Mouse (Mus musculus) T-helper 1 cell (primary cell): ENCODE data around the gene Bicral.
"Not testable (repeated sequence)": the region's sequence is repeated elsewhere in the genome, so short reads cannot be mapped to it uniquely, and the experiment has no call there.

Experiments used
- in situ Hi-C: fragments of 300-600 bp; cut with MboI, MseI; formaldehyde crosslinking; loops from one replicate; pipeline ENCODE4 v1.15.1; 2025; ENCODE audit warnings: high pct_unique_total_duplicates

Gene Bicral

DNA sequence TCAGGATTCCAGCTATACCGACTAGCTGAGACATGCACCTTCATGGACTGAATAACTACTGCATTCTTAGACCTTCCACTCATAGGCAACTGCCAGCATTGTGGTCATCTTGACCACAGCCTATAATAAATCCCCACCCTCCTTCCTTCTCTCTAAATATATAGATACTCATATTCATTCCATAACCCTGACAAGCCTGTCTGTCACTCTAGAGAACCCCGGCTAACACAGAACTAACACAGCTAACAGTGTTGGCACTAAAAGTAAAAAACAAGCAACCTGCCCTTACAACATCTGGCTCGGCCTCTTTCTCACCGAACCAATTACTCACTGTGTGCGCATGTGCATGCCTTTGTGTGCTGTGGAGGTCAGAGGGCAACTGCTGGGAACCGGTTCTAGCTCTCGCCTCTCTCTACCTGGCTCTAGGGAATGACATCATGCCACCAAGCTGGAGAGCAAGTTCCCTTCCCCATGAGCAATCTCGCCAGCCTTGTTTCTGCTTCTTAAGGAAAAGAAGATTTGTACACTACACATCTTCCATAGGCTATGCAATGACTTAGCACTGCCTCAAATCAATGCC is 18.2 kb upstream of the Bicral start:
- in situ Hi-C loops, result loop anchor here (25.0 kb wide), 1 partner anchor 1536 kb away; the partner anchor contains the start of genes Nfya and Oard1

DNA sequence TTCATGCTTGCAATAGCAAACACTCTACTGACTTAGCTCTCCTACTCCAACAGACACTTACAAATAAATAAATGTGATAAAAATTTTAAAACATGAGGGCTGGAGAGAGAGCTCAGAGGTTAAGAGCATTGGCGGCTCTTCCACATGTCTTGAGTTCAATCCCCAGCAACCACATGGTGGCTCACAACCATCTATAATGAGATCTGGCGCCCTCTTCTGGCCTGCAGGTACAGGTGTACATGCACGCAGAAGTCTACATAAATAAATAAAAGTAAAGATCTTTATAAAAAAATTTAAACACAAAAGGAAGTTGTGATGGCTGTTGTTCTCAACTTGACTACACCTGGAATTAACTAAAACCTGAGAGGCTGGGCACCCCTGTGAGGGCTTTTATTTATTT is 17.3 kb upstream of the Bicral start:
- in situ Hi-C loops, result loop anchor here (25.0 kb wide), 1 partner anchor 1537 kb away; the partner anchor contains the start of genes Nfya and Oard1

DNA sequence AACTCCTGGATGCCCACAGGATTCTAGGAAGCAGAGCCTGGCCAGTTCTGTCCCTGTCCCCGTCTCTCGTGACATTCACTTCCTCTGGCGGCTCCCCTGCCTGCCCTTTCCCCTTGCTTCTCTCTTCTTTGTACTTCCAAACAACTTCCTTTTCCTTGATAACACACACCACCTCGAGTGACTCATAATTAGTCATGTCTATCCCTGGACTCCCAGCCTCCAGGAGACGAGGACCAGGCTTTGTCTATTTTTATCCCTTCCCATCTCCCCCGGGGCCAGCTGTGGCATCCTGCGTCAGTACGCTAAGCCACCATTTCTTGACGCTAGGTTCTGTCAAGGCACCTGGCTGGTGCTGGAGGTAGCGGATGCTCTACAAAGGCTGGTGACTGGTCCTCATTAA is 15.9 kb upstream of the Bicral start:
- in situ Hi-C loops, result no loop called here

DNA sequence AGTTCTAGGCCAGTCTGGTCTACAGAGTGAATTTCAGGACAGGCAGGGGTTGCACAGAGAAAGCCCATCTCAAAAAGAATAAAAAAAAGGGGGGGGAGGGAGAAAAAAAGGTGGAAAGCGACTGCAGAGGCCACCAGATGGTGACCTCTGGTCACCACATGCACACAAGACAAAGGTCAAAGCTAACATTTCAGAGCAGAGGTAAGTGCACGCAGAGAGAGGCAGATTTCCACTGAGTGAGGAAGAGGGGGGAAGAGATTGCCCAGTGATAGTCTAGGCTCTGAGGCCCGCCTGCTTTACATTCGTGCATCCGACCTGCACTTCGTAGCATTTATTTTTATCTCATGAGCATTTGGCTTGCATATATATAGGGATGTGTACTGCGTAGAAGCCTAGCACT is 14.5 kb upstream of the Bicral start:
- in situ Hi-C loops, result no loop called here

DNA sequence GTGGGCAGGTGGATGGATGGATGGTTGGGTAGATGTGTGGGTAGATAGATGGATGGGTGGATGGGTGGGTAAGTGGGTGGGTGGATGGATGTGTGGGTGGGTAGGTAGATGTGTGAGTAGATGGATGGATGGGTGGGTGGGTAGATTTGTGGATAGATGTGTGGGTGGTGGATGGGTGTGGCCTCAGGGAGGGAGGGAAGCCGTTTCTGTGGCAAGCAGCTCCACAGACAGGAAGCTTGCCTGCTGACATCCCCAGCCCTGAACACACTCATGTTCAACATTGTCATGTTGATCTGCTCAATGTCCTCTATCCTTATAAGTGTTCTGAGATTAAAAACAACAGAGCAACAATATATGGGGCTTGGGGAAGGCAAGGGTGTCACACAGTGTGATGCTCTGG is 12.6 kb upstream of the Bicral start:
- in situ Hi-C loops, result no loop called here

DNA sequence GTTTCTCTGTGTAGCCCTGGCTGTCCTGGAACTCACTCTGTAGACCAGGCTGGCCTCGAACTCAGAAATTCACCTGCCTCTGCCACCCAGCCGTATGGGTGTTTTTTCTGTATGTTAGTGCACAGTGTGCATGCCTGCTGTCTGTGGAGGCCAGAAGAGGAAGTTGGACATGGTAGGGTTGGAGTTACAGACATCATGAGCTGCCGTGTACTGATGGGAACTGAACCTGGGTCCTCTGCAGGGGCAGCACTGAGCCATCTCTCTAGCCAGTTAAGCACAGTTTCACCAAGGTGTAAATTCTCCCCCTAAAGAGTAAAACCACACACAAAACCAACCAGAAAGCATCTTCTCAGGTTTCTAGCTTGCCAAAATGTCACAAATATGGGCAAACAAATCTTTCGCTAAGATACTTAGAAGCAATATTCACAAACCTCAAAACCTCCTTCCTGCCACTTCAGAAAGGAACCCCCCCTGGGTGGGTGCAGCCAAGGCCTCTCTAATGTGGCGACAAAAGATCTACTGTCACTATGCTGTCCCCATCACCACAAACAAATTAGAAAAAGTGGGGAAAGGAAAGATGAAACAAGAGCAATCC is 12.0 kb upstream of the Bicral start:
- in situ Hi-C loops, result no loop called here

DNA sequence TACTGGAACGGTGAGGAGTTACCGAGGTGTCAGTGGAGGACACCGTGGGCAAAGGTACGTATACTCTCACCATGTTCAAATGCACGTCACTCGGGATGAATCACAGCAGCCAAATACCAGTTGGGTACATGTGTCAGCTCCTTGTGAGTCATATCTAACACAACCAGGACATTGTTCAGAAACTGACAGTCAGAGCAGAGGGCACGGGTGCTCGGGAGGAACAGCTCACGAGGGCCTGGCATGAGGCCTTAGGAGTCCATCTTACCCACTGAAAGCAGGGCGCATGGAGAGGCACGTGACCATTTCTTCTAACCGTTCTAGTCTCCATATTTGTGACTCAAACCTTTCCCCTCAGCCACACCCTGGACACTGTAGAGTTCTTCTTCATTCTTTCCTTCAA is 8.6 kb upstream of the Bicral start:
- in situ Hi-C loops, result no loop called here

DNA sequence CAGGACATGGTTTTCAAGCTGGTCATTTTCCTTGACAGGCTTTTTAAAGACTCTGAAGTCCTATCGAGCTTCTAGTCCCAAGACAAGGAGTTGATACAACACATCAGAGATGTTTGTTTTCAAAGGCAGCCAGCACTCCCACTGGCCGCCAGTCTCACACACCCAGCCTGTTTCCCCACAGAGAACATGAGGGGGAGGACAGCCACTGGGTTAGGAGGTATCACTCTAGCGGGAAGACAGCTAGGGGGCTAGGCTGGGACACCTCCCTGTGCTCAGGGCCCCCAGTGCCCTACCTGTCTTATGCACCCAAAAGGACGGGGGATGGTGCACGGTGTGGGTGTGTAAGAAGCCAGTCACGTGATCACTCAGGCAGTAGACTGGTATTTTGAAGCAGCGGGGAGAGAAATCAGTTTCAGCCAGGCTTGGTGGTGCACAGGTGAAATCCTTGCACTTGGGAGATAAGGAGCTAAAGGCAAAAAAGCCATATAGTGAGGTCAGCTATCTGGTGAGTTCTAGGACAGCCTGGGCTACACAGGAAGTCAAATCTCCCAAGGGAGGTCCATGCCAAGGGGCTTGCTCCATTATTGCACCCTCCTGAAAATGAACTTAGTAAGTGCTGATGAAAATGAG is 6.4 kb upstream of the Bicral start:
- in situ Hi-C loops, result no loop called here

DNA sequence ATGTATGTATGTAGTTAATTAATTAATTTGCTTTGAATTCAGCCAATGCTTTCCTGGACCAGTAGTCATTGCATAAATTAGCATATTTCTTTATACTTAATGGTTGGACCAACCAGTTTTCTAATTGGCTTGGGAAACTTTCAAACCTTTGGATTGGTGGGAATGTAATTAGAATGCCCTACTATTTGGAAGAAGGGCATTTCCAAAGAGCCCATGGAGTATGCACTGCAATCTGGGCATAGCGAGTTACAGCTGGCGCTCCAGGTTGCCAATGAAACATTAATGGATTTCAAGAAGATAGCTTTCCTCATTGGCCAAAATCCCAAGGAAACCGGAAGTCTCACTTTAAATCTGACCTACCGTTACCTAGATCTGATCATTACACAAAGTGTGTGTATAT is 1.8 kb upstream of the Bicral start:
- in situ Hi-C loops, result no loop called here

DNA sequence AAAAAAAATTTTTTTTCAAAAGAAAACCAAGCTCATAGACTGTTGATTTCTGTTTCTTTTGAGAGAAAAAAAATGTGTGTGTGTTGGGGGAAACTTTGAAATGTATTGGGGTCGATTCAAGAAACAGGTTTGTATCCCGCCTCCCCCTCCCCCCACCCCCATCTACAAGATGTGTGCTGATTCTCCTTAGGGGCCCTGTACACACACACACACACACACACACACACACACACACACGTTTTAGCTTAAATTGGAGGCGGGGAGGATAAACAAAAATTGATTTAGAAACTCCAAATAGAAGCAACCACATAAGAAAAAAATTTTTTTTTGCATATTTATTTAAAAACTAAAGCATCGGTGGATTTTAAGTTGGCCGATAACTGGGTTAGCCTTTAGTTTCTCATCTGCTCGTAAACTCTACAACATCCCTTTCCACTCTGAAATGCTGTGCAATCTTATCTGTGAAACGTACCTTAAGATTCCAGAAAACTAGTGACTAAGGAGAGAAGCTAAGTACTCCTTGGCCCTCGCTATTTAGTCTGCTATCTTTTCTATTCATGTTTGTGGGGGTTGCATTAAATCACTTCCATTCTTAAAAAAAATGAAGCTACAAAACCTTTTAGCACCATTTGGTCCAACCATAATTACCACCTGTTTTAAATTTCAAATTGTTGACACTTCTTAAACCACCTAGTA is 615 bp upstream of the Bicral start:
- in situ Hi-C loops, result no loop called here

DNA sequence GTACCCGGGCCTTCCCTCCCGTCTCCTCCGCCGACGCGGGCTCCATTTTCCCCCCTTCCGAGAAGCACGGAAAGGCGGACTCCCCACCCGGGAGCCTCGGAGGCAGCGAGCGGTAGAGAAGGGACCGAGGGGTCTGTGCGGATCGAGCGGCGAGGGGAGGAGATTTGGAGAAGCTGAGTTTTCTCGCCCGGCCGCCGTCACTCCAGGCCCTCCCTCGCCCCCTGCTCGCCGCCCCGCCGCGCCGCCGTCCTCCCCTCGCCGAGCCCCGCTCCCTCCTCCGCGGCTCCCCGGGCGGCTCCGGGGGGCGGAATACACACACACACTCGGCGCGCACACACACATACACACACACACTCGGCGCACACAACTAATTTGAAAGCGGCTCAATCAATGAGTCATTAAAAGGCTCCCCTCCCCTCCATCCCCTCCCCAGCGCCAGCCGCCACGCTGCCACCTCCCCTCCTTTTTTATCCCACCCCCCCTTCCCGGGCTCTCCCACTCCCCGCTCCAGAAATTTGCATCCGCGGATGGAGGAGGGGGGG is 850 bp downstream of the Bicral start:
- in situ Hi-C loops, result no loop called here

DNA sequence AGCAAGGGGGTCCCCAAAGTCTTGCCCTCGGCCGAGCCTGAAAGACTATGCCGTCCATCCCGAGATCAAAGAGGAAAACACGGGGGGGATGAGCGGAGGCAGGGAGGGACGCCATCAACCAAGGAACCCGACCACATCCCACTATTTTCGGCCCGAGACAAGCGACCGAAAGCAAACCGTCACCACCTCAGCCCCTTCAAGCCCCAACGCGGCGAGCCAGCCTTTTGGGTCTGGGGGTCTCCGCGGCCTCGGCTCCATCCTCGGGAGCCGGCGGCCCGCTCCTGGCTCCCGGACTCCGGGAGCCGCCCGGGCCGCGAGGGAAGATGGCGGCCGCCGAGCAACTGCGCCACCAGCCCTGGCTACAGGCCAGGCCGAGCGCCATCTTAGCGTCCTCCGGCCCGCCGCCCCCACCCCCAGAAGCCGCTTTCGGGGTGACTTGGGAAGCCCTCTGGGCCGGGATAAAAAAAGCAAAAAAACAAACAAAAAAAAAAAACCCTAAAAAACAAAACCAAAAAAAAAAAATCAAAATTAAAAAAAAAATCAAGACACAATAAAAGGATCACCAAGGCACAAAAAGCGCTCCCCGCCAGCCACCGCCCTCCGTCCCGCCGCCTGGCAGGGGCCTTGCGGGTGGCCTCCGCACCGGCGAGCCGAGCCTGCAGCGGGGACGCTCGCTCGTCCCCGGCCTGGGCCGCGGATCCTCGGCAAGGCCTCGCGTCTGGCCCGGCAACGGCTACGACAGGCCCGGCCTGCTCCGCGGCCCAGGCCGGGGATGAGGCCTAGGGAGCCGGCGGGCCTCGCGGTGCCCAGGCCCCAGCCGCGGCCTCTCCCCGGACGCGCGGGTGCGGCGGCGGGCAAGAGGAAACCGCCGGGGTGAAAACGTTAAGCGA is 1.6 kb downstream of the Bicral start:
- in situ Hi-C loops, result no loop called here

DNA sequence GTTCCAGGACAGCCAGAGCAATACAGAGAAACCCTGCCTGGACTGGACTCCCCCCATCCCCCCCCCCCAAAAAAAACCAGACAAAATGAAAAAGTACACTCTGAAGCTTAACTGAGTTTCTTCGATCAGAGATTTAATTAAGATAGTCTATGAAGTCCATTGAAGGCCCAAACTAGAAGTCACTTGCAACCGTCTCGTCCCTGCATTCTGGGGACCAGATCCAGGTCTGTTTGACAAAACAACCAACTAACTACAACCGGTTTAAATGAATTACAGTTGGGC is 2.2 kb downstream of the Bicral start:
- in situ Hi-C loops, result no loop called here

DNA sequence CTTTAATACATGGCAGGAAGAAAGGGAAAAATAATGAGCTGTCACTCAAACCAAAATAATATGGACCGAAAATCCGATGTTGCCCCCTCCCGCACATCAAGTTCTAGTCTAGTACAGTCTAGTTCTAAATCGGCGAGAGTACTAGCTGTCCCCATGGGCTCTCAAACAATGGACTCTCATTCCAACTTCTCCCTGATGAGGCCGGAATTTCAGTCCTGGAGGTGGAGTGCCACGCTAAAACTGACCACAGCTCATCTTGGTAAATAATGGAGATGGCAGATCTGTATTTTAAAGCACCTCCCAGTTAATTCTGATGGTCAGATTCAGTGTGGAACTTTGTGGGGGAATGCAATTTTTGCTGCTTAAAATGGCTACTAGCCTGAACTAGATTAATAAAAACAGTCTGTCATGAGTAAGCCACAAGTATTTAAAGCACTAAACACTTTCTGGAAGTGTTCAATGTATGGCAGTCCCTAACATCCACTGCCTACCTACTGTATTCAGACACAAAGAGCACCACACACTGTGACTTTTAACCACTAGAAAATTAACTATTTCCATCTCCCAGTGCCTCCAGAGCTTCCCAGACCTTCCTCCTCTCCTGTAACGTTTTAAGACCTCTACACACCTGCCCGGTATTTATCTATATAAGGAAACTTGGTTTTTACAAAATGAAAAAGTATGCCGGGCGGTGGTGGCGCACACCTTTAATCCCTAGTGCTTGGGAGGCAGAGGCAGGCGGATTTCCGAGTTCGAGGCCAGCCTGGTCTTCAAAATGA is 2.8 kb downstream of the Bicral start:
- in situ Hi-C loops, result no loop called here

DNA sequence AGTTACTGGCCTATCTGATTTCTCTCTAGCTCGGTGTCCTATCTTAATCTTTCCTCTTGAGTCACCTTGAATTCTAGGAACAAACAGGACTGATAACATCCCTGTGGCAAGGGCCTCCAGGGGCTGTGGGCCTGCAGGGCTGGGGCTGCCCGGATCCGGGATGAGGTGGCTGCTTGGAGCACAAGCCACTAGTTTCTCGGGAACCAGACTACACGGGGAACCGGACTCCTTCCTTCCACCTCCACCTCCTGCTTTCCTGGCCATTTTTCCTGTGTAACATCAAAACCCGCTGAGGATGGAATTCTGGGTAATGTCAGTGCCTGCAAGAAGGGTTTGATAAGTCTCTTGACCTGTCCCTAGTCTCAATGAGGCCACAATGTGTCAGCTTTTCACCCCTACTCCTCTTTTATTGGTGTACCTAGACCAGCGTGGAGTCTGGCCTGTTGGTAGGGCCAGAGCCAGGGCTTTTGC is 3.6 kb downstream of the Bicral start:
- in situ Hi-C loops, result no loop called here

DNA sequence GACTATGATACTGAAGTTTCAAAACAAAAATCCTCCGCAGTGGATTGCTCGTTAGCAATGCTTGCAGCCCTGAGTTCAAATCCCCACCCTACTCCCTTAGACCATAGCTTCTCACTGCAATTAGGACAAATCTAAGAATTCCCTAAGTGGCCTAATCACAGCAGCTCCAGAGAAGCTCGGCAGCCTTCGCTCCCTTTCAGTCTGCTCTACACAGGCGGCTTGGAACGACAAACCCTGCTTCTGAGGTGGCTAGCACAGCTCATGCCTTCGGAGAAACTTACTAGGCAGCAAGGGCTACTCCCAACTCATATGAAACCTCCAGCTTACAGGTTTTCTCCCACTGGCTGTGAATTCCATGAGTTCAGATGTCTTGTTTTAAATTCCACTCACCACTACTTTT is 4.2 kb downstream of the Bicral start:
- in situ Hi-C loops, result no loop called here

DNA sequence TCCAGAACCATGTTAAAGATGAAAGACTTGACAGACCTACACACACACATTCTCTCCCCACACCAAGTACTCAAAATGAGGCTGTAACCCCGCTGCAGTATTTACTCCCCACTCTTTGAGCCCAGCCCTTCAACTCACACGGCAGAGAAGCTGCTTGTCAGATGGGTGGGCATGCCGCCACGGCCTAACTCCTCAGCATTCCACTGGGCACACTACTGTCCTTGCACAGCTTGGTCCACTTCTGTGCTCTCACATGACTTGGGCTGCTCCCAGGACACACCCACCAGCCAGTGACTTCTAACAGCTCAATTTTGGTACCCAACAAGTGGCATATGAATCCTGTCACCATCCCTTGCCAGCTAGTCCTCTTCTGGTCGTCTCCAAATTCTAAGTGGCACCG is 5.0 kb downstream of the Bicral start:
- in situ Hi-C loops, result no loop called here

DNA sequence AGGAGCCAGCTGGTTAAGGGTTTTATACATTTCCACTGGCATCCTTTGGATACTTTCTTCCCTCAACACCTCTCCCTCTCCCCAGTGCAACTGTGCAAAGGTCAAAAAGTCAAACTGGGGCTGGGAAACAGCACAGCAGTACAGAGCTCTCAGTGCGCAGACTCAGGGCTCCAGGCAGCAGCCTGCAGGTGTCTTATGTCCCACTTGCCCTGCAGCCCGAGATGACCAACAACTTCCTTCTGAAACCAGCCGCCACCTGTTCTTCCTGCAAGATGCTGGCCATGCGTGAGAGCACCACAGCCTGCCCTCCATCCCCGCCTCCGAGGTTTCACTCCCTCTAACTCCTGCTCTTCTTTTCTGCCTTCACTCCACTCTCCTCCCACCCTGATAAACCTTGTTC is 5.6 kb downstream of the Bicral start:
- in situ Hi-C loops, result no loop called here

DNA sequence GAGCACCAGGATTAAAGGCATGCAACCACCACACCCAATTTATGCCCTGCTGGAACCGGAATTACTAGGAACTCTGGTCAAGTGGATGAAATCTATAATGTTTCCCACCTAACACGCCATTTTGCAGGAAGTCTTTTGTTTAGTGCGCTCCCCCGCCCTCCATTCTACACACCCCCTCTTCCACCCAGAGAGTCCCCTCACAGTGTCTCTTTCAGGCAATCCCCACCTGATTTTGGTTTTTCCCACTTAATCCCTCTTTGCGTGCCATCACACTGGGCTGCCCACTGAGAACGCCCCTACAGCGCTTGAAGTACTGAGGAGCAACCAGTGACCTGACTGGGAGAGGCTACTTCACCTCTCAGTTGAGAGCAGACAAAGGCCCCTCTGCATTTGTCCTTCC is 11.1 kb downstream of the Bicral start:
- in situ Hi-C loops, result no loop called here

DNA sequence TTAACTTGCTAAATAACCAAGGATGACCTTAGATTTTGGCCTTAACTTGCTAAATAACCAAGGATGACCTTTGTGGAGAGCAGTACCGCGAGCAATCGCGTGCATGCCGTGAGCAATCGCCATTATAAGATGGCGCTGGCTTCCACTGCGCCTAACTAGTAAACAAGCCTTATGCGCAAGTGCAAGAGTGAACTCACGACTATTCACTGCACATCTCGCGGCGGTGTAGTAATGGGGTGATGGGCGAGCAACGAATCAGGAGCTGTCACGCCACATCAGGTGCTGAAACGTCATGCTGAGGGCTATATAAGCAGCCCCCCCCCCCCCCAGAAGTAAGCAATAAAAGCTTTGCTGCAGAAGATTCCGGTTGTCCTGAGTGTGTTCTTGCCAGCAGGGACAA is 11.7 kb downstream of the Bicral start:
- in situ Hi-C loops, result not testable (repeated sequence)

DNA sequence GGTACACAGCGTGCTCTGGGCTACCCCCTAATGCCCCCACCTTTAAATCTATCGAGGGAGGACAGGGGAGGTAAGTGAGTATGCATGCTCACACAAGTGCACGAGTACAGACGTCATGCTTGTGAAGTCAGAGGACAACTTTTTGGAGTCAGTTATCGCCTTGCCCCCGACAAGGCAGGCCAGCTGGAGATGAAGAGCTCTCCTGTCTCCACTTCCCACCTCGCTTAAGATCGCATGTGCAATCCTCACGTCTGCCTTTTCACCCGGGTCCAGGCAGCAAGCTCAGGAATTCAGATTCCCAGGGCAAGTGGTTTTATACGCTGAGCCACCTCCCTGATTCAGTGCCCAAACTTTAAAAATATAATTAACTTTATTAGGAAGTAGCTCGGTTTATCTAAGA is 13.0 kb downstream of the Bicral start:
- in situ Hi-C loops, result no loop called here
